Mouse (Mus musculus) kidney, postnatal 36 days (tissue): ENCODE data around the gene Fgb.
A peak's percentile ranks its signal among the peaks of the same experiment; 100 is the strongest.

Source experiments
- DNase-seq, 2 experiments: peaks; one replicate each; pipeline ENCODE4 v3.0.0; 2021 to 2022; ENCODE audit warnings: mixed read lengths in 2 of 2

Fgb gene

DNA sequence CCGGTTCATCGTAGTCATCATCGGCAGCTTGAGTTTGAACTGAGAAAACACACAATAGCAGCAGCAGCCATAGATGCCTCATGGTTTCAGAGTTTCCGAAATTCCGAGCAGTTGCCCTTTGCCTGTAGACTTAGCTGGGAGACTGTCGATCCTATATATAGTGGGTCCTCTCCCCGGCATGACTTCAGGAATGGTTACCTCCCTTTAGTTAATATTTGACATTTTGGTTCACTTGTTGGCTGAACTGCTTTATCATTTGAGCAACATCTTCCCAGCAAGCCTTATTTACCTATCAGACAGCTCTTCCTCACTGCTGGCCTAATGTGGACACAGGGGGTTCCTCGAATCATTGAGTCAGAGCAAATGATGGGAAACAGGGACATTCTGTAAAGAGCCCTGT is at the start of gene Fgb:
Gene Fgb (minus strand): TSS at position 184 of the 400 bp plus-strand sequence.
- DNase-seq: peak in 1 of 2 experiments; percentile 9

DNA sequence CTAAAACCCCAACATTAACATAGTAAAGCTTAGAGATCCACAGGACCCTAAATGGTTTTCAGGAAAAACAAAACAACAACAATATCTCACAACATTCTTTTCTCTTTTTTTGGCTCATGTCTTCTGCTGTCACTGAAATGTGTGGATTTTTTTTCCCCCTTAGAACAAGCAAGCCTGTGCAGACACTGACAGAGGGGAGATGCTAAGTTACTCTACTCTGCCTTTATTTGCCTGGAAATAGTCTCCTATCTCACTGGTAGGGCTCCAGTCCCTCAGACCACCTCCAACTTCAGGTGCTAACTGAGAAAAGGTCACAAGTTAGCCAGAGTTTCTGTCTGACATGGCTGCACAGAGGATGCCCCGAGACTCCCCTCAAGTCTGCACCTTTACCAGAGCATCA is 49.5 kb upstream of the Fgb start:
- no peak for DNase-seq

DNA sequence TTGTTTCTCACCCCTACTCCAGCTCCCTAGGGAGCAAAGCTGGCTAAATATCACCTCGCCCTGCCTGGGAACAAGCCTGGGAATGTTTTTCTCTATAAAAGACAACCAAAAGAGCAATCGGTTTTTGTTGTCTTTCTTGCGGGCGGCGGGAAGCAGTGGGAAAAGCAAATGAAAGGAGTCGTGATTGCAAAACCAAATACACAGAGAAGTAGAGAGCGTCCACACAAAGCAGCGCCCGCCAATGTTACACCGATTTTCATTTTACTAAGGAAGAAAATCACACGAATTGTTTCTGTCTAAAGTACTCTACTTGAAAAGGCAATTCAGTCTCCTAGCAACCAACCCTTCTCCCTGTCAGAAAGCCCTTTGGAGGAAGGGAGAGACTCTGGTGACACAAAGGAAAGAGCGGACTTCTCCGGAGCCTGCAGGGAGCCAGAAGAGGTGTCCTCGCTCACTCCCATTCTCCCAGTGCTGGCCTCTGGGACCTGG is 48.9 kb upstream of the Fgb start:
- DNase-seq: no peak

DNA sequence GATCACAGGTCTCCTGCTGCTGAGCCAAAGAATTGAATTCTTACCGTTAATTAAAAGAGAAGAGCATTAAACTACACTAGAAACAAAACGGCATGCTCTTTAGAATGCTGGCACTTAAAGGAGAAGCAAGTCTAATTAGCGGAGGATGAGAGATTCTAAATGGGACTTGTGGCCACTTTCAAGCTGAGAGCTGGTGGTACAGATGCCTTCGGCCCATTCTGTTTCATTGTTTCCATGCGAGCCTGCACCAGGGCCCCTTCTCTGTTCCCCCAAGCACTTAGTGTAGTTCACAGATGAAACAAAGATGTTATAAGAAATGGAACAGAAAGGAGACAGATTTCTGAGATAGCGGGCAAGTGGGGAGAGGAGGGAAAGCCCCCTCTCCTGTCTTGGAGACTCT is 47.9 kb upstream of the Fgb start:
- no peak for DNase-seq

DNA sequence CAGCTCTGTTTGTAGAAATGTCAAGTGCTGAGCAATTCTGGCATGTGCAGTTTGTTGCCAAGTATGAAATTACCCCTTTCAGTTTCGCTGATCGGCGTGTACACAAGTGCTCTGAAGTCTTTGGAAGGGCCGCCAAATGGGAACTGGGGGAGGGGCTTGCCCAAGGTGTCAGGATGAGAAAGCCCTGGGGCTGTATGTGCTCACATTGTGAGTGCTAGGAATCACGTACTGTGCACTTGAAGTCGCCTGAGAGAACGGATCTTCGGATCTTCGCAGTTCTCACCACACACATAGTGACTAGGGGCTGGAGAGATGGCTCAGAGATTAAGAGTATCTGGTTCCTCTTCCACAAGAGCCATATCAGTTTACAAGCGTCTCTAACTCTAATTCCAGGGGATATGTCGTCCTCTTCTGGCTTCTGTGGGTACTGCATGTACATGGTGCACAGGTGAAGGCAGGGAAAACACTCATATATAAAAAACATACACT is 30.9 kb upstream of the Fgb start:
- DNase-seq: peak; percentile 54 to 83

DNA sequence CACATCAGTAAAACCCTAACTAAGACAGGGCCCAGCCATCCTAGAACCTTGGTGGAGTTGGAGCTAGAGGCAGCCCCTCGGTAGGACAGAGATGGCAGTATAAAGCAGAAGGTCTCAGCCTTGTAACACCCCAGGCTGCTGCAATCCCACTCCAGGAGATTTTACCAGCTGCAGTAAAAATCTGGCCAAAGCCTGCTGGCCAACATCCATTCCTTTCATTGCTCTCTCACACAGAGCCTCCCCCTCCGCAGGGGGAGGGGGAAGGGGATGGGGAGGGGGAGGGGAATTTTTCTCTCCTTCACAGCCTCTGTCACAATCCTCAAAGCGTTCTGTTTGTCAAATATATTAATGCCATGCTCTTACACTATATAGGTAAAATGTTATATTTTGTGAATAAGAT is 26.9 kb upstream of the Fgb start:
- DNase-seq: no peak

DNA sequence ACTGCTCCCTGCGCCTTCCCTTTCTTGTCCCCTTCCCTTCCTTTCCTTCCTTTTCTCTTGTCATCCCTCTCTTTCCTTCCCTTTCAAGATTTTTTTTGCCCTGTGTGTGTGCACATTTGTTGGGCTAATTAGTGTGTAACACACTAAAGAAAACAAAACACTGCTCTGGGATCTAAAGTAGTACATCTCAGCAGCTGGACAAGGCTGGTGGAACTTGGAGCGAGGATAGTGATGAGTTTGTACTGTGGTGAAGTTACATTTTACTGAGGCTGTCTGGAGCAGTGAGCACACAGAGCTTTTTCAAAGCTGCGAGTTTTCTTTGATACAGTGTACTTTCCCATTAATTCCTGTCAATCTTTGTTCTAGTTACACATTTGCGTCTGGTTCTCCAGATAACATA is 20.6 kb upstream of the Fgb start:
- DNase-seq: no peak

DNA sequence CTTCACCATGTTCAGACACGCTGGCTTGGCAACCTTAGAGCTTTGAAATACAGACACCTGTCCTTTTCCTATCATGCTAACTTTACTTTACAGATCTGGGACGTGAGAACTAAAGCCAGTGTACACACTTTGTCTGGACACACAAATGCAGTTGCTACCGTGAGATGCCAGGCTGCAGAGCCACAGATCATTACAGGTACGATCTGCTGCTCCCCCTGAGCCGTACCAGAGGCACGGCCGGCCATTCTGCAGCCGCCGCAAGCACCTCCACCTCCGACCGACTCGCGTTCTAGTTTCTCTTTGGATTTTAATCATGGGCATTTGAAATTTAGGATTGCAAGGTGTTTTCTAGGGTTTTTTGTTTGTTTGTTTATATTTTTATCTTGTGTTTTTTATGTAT is 19.2 kb upstream of the Fgb start:
- DNase-seq: no peak

DNA sequence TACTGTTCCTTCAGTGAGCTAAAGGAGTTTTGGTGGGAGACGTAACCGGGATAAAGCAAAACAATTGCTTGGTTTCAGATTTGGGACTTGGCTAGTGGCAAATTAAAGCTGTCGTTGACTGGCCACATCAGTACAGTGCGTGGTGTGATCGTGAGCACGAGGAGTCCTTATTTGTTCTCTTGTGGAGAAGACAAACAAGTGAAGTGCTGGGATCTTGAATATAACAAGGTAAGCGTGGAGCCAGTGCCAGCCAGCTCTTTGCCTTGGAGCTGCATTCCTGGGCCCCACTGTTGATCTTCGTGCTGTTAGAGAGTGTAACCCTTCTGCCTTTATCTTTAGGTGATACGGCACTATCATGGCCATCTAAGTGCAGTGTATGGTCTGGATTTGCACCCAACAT is 18.3 kb upstream of the Fgb start:
- DNase-seq: no peak

DNA sequence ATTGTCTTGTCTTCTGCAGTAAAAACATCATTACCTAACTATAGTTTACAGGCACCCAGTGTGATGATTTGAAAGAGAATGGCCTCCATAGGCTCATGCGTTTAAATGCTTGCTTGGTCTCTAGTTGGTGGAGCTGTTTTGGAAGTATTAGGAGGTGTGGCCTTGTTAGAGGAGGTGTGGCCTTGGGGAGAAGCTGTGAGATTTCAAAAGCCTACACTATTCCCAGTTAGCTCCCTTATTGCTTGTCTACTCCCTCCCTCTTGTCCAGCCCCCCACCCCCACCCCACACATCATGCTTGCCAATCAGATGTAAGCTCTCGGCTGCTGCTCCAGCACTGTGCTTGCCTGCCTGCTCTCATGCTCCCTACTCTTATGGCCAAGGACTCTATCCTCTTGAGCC is 7.4 kb upstream of the Fgb start:
- no peak for DNase-seq

DNA sequence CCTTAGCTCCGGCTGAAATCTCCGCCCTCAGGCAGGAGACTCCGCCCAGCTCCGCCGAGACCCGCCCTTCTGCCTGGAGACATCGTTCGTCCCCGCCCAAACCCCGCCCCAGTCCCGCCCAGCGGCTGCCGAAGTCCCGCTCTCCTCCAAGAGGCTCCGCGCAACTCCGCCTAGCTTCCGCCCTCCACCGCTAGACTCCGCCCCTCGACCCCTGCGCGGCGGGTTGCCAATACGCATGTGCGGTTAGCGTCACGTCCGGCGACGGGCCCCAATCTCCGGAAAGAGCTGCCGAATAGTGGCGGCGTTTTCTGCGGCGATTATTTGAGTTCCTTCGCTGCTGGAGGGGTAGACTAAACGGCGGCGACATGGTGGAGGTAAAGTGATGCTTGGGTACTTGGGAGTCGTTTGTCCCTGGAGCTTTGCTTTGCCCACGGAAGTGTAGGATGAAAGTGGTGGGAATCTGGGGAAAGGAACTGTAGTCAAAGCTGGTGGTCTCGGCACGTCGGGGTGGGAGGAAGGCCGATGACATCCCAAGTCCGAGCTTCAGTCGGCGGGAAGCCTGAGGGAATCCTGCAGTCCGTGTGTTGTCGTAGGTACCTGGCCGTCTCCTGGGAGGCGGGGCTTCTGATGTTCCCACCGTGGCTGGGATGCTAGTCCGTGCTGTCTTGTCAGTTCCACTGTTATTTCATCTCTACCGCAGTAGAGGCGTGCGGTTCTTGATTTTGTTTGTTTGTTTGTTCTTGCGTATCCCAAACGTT is 5.8 kb upstream of the Fgb start, which contains the start of gene Plrg1:
Gene Plrg1 (plus strand): TSS at position 242 of the 758 bp plus-strand sequence.
- DNase-seq: peak; percentile 97 to 99

DNA sequence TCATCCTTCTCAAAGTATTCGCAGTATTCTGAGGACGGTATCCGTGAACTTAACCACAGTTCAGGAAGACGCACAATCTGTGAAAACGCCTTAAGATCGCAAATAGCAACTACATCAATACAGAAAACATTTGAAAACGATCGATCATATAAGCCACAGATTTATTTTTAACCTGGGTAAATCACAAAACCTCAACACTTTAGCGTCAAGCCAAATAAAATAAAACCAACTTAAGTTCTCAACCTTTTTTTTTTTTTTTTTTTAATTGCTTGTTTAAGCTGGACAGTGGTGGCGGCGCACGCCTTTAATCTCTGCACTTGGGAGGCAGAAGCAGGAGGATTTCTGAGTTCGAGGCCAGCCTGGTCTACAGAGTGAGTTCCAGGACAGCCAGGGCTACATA is 5.1 kb upstream of the Fgb start:
- DNase-seq: no peak

DNA sequence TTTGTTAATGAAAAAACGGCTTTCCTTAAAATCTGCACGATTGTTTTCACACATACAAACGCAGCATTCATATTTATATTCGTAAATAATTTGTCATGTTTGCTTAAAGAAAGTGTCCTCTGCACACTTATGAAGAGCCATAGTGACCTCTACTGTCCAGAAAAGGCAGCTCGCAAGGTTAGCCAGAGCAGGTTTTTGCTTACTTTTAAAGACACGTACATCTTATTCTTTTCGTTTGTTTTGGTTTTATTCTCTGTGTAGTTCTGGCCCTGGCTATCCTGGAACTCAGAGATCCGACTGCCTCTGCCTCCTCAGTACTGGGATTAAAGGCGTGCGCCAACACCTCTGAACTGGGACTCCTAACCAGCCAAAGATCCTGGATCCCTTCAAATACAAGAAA is 4.1 kb upstream of the Fgb start:
- peak; percentile 56 to 71 for DNase-seq

DNA sequence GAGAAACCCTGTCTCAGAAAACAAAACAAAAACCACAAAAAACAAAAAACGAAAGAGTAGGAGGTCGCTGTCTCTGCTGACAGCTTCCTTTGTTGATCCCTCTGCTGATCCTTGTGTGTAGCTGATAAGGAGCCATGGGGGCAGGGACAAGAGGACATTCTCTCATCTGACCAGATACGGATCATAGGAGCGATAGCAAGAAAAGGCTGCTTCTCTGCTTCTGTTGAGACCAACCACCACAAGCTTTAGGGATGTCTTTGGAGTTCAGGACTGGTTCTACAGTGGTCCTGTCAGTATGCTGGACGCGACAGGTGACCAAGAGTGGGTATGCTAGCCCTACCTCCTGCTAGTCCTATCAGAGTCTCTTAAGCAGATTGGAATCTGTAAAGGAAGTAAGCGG is 3.5 kb upstream of the Fgb start:
- DNase-seq: no peak

DNA sequence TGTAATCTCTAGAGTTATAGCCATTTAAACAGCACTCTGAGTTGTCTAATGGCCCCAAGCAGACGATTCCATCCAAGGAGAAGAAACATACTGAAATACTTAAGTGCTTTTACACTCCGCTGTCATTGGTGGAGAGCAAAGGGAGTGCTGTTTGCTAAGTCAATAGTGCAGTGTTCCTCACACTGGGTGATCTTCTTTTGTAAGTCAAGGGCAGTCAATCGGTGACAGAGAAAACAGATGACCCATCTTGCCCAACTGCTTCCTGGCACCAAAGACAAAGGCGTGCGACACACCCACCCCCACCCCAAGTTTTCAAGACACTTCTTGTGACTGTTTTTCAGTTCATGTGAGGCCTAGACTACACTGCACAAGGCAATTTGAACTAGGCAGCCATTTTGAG is 2.4 kb upstream of the Fgb start:
- DNase-seq: no peak

DNA sequence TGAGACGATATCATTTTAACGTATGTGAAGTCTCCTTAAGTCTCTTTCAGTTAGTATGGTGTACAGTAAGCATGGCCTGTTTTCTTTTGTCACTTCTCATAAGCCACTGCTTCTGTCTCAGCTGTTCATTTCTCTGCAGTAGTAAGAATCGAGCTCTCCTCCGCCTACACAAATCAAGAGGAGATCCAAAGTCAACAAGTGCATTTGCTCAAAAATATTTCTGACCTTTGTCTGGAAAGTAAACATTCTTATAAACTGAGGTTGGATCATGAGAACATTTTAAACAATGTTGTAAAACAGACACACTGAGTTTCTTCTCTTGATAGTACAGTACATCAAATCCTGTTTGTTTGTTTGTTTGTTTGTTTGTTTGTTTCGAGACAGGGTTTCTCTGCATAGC is 998 bp upstream of the Fgb start:
- no peak for DNase-seq

DNA sequence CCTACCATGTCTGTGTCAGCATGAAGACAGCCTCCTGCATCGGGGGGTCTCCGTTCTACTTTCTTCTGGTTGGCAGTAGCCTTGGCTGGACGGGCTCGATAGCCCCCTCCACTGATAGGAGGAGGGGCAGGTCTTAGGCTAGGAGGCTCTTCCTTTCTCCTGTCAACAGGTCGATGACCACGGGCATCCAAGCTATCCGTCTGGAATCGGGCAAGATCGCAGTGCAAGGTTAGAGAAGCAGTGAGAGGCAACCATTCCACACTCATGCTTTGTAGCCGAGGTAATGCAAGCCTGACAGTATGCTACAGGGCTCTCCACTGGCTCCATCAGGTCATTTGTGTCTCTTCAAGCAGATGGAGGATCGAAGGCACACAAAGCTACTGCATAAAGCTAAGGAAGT is 3.0 kb downstream of the Fgb start:
- DNase-seq: no peak

DNA sequence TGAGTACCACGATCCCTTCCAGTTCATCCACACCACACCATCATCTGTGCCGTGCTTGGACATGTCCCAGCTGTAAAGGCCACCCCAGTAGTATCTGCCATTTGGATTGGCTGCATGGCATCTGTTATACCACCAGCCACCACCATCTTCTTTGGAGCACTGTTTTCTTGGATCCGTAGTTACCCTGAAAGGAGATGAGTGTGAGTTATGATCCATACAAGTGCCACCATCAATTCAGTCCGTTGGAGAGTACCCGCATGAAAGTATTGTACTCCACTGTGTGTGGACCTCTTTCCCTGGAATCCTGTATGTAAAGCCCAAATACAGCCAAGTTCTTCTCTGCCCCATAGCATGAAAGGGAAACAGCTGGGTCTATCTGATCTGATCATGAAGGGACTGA is 7.2 kb downstream of the Fgb start:
- DNase-seq: no peak

DNA sequence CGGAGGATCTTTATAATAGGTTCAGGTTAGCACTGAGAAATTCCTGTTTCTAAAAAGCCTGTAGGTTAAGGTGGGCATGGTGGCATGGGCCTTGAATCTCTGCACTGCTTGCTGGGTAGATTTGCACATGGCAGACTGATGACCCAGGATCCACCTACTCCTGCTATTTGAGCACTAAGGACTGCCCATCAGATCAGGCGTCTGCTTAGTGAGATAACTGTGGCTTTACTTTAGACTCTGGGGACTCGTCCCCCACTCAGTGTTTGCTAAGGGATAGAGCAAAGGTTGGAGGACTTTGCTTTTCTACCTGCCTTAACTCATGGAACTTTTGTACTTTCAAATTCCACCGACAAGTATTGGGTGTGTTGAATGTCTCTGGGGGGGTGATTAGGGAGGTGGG is 10.0 kb downstream of the Fgb start:
- no peak for DNase-seq

DNA sequence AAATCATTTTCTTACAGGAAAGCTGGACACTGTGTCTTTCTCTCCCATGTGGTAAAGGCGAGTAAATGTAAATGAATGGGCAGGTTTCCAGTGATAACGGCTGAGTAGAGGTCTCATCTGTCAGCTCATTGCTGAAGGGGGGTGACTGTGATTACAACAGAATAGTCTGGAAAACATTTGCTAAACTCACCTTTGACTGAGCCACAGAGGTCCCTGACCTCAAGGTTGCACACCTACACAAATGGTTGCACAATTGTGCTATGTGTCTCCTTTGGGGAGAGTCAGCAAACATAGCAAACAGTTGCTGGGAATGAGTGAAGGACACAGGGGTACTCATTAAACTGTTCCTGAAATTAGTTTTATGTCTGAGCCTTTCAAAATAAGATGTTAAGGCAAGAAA is 10.8 kb downstream of the Fgb start:
- peak in 1 of 2 experiments; percentile 16 for DNase-seq

DNA sequence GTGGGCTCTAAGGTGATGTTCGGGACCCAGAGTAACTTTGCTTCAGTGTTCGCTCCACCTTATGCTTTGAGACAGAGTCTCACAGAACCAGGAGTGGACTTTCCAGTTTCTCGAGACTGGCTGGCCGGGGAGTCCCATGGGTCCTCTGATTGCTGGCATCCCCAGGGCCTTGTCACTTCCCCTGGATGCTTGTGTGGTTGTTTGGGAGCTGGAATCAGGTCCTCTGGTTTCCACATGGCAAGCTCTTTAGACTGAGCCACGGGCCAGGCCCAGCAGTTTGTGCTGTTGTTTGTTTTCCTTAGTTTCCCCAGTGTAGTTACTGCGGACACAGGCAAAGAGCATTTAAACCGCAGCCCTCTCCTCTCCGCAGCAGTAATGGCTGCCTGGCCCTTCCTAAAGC is 15.9 kb downstream of the Fgb start:
- no peak for DNase-seq

DNA sequence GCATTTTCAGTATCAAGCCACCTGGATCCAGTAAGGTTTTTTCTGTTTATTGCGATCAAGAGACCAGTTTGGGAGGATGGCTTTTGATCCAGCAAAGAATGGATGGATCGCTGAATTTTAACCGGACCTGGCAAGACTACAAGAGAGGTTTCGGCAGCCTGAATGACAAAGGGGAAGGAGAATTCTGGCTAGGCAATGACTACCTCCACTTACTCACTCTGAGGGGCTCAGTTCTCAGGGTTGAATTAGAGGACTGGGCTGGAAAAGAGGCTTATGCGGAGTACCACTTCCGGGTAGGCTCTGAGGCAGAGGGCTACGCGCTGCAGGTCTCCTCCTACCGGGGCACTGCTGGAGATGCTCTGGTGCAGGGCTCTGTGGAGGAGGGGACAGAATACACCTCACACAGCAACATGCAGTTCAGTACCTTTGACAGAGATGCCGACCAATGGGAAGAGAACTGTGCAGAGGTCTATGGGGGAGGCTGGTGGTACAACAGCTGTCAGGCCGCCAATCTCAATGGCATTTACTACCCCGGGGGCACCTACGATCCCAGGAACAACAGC is 16.8 kb downstream of the Fgb start:
- no peak for DNase-seq

DNA sequence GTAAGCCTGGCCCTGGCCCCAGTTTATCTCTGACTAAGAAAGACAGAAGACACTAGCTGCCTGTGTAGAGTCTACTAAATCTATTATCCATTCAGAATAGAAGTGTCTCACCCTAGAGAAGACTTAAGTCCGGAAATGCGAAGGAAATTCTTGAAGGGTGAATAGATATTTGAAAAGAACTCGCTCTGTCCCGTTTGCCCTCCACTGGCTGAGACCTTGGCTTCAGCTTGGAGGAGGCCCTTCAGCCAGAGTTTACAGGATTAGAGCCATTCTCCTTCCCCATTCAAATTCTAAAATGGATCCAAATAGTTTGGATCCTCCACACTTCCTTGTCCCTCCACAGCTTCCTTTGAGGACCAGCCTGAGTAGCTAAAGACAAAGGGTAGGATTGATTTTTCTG is 19.3 kb downstream of the Fgb start:
- no peak for DNase-seq

DNA sequence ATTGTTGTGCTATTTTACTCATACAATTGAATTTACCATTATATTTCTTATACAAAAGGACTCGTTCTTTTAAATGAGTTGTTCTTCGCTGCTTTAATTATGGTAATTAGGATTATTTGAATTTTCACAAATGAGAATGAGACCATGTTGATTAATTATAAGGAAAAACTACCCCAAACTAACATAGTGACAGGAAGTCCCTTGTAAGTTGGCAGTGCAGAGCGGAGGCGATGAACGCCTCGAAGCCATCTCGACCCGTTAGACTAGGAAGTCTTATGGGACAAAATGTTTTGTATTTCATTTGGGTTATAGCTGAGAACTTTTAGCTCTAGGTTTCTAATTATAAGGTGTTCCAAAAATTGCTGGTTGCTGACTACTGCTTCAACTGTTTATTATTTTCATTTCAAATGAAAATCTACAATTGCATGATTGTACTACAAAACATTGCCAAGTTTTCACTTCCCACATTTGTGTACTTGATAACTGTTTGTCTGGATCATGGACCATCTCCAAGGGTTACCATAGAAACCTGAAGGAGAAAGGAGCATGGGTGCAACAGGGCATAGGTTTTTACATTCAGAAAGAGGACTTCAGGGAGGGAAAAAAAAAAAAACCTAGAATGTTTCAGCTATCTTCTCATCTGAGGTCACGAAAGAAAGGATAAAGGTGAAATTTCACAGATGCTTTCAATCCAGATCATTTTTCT is 22.0 kb downstream of the Fgb start:
- no peak for DNase-seq
